Mouse (Mus musculus) left cerebral cortex, adult 18-20 months (tissue): ENCODE data around the gene Aatk. TPM values are rescaled to one million over a fixed set of nuclear protein-coding genes. Genes with fewer than 3 reads are reported as not detected.

Source experiments
- DNase-seq, 2 experiments: peaks; one replicate each; pipeline ENCODE4 v3.0.0; 2021 to 2022; ENCODE audit warnings: low spot score in 2 of 2, mixed read lengths in 1 of 2
- total RNA-seq, 2 experiments: library from RNA; stranded (reverse); gene quantifications; 2 replicates each; pipeline ENCODE4 v1.2.3; 2021

The Aatk gene
- total RNA-seq, 2 experiments from 2014 or later, result 185 to 187 TPM

DNA sequence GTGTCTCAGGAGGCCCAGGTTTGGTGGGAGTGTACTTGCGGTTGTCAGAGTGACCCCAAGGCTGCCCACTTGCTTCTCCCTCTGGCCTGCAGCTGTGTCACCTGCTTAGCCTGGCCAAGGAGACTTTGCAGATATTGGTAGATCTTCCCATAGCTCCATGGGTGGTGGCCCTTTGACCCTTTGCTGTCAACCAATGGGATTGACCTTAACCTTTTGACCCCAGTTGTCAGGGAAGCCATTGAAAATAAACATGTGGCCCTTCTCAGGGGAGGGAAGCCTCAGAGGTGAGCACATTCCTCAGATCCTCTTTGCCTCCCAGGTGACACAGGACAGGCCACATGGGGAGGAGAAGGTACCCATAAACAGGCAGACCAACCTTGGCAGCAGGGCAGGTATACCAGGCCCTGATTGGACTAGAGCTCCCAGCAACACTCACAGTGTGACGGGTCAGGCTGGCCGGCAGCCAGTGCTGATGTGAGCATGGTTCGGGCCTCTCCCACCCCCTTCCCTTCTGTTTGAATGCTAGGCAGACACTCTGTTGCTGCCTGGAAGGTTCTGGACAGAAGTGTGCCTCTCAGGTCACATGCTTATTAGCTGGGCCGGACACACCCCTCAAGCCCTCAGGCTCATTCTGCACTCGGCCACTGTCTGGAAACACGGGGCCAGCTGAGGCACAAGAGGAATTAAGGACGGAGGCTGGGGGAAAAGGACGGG is 17.4 kb downstream of the Aatk start:
- DNase-seq, result no peak

- DNase-seq, result no peak
These were observed 18.5 kb downstream of the Aatk start for GRCm38 (mm10) chr11:120028319-120029092.

DNA sequence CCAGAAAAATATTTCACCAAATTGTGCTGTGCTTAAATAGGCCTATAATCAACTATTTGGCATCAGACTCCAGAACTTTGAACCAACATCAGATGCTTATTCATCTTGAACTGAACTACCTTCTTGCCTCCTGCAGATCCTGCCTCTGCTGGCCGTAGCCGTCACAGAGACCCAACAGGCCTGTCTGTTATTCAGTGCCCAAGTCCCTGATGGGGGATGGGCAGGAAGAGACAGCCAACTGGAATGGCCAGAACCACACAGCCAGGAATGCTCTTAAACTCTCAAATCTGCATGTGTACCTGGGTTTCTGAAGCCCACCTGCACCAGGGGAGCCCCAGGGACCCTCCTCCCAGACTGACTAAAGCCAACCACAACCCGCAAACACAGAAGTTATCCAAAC is 20.0 kb downstream of the Aatk start:
- DNase-seq, result no peak

- DNase-seq, result no peak
These were observed 24.1 kb downstream of the Aatk start for GRCm38 (mm10) chr11:120022841-120023240.

- no peak for DNase-seq
These were observed 24.8 kb downstream of the Aatk start for GRCm38 (mm10) chr11:120022216-120022615.

DNA sequence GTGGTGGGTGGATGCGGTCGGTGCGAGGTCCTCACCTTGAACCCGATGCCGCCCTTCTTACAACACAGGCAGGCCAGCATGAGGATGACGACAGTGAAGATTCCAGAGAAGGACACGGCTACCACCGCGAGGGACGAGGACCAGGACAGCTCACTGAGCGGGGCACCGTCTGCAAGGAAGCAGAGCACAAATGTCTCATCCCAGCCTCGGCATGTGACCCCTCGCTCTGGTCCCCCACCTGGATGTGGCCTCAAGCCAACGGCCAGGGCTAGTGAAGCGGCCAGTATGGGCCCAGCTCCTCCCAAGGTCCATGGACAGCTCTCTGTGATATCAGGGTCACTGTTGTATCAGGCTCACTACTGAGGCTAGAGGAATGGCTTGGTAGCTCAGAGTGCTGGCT is 25.6 kb downstream of the Aatk start:
- no peak for DNase-seq

GRCm38 (mm10) chr11:120019542-120020440 is 27.2 kb downstream of the Aatk start:
- DNase-seq, result no peak

GRCm38 (mm10) chr11:120017011-120017410 is 30.0 kb downstream of the Aatk start:
- no peak for DNase-seq

DNA sequence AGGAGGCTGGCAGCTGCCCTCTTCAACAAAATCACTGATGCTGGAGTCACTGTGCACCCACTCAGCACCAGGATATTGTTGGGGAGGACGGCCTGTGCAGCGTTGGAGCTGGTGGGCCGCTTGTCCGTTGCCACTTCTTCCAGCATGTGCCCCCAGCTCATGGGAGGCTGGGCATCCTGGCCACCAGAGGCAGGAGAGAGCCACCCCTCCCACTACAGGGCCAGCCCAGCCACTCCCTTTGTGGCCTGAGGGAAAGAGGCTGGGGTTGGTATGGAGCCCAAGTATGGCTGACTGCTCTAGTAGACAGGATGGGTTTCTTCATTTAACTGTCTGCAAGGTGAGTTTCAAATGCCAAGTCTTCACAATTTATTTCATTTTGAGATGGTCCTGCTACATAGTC is 32.2 kb downstream of the Aatk start:
- DNase-seq, result no peak

GRCm38 (mm10) chr11:120013174-120013711 is 33.7 kb downstream of the Aatk start:
- DNase-seq, result peak; percentile 88 to 89

- DNase-seq, result no peak
These were observed 34.3 kb downstream of the Aatk start for GRCm38 (mm10) chr11:120012702-120013101.

GRCm38 (mm10) chr11:120011761-120012560 is 35.0 kb downstream of the Aatk start:
- no peak for DNase-seq

- DNase-seq, result no peak
These were observed 35.7 kb downstream of the Aatk start for GRCm38 (mm10) chr11:120011114-120011760.

- DNase-seq, result no peak
These were observed 37.0 kb downstream of the Aatk start for GRCm38 (mm10) chr11:120009937-120010336.

DNA sequence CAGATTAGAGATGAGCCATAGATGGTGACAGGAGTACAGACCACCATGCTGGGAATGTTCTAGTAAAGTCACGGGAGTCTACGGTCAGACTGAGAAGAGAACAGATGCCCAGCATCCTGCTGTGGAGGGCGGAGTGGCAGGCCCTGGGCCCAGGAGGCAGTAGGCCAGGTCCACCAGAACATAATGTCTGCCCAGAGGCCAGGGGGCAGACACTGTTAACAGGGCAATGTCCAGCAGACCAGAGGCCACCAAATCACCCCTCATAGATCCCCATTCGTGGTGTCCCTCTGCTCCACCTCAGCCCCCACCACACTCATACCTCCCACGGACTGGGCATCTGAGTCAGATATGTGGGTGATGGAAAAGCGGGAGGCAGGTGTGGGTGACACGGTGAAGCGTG is 38.0 kb downstream of the Aatk start:
- DNase-seq, result no peak

GRCm38 (mm10) chr11:120008501-120008900 is 38.5 kb downstream of the Aatk start:
- DNase-seq, result no peak

DNA sequence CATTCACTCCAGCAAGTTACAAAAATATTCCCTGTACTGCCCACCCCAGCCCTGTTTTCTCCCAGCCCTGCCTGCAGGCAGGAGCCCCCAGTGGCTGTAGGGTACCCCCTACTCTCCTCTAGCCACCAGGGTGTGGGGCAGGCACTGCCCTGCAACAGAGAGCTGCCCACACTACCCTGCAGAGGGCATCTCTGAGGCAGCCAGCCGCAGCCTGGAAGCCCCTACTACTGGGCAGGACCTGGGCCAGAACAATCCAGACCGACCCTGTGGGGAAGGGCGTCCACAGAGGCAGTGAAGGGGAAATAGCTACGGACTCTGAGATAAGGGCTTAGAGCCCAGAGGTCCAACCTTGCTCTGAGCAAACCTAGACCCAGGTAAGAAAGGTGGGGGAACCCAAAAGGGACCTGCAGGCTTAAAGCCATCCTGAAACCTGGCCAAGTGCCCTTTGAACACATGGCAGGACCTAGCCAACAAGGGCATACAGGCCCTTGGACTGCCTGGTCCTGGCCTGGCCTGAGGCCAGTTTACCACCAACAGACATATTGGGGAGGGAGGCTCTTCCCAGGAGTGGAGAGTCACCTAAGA is 39.4 kb downstream of the Aatk start:
- DNase-seq, result no peak

GRCm38 (mm10) chr11:120005434-120006317 is 41.3 kb downstream of the Aatk start:
- DNase-seq, result no peak
